Mouse (Mus musculus): ENCODE results near the gene Cnih2. TPM values are rescaled to one million over a fixed set of nuclear protein-coding genes. Genes with fewer than 3 reads are reported as not detected.
A peak's percentile ranks its signal among the peaks of the same experiment; 100 is the strongest.

The Cnih2 gene
- total RNA-seq, 2 experiments from 2014 or later, result 614 to 642 TPM

DNA sequence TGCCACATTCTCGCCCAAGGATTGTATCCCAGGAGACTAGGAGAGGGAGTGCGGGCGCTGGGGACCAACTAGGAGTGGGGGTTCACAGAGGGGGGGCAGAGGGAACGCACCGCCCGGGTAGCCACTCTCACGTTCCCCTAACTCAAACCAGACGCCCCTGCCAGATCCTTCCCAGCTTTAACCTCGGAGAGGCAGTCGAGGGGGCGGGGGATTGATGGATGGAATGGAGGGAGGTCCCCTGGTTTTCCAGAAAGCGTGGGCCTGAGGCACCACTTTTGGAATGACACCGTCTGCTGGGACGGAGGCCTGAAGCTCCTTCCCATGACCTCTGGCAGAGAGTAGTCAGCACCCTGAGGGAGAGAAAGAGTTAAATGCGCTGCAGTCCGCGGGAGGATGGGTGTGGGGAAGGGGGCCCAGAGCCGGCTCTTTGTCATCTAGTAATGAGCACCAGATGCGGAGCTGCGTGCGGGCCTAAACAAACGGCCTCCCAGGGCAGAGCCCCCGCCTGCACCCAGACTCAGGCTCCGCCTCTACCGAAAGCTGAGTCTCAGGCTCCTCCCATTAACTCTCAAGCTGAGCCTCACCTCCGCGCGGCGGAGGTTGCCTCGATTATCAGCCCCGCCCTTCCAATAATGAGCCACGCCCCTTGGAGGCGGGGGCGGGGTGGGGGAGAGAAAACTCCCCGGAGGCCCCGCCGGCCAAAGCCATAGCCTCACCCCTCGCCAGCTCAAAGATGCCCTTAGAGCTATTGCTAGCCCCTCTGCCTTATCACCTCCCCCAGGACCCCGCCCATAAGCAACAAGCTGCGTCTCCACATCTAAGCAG is 26.6 kb downstream of the Cnih2 start:
- H3K27ac ChIP-seq, result peak overlapping the region; percentile 57
- no peak for TF ChIP-seq CTCF (conservative IDR thresholded peaks at IDR 0.05)
- no peak for DNase-seq (ENCODE audit: low spot score in 2 of 2)

GRCm38 (mm10) chr19:5071077-5071476 is 27.2 kb downstream of the Cnih2 start:
- H3K4me3 ChIP-seq, result peak overlapping the region; percentile 55; the same call in 1 of the 2 replicates
- DNase-seq (ENCODE audit: low spot score in 2 of 2), result no peak

More for the DNA sequence above, 26.6 kb downstream of the Cnih2 start:
- H3K4me3 ChIP-seq, result peak overlapping the region; percentile 55

GRCm38 (mm10) chr19:5069978-5070377 is 28.3 kb downstream of the Cnih2 start:
- Histone ChIP-seq H3K27ac (no peak overlapping the region), H3K4me3 (no peak overlapping the region)
- no peak for DNase-seq (ENCODE audit: low spot score in 2 of 2)
- TF ChIP-seq CTCF (conservative IDR thresholded peaks at IDR 0.05), result no peak

More at GRCm38 (mm10) chr19:5071077-5071476, 27.2 kb downstream of the Cnih2 start:
- no peak overlapping the region; the same call in 1 of the 2 replicates for H3K27ac ChIP-seq
- no peak for TF ChIP-seq CTCF (conservative IDR thresholded peaks at IDR 0.05)

DNA sequence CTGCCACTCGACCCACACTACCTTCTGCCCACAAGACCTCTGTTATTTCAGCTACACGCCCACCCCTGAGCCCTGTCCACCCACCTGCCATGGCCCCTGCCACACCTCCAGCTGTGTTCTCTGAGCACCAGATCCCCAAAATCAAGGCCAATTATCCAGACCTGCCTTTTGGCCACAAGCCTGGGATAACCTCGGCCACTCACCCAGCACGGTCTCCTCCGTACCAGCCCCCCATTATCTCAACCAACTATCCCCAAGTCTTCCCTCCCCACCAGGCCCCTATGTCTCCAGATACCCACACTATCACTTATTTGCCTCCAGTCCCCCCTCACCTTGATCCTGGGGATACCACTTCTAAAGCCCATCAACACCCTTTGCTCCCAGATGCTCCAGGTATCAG is 28.8 kb downstream of the Cnih2 start:
- no peak for TF ChIP-seq CTCF (conservative IDR thresholded peaks at IDR 0.05)
- DNase-seq (ENCODE audit: low spot score in 2 of 2), result no peak
- H3K4me3 ChIP-seq, result no peak overlapping the region; the same call in 1 of the 2 replicates
- no peak overlapping the region for H3K27ac ChIP-seq

DNA sequence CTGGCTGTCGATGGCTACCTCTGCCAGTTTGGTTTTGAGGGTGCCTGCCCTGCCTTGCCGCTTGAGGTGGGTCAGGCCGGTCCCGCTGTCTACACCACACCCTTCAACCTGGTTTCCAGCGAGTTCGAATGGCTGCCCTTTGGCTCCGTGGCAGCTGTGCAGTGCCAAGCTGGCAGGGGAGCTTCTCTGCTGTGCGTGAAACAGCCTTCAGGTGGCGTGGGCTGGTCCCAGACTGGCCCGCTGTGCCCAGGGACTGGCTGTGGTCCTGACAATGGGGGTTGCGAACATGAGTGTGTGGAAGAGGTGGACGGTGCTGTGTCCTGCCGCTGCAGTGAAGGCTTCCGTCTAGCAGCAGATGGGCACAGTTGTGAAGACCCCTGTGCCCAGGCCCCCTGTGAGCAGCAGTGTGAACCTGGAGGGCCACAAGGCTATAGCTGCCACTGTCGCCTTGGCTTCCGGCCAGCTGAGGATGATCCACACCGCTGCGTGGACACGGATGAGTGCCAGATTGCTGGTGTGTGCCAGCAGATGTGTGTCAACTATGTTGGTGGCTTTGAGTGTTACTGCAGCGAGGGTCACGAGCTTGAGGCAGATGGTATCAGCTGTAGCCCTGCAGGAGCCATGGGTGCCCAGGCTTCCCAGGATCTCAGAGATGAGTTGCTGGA is 29.6 kb downstream of the Cnih2 start:
- Histone ChIP-seq H3K4me3 (peak overlapping the region; percentile 51), H3K27ac (peak overlapping the region; percentile 21; the same call in 1 of the 2 replicates)
- no peak for DNase-seq (ENCODE audit: low spot score in 2 of 2)
- peak; percentile 23 for TF ChIP-seq CTCF (conservative IDR thresholded peaks at IDR 0.05)

DNA sequence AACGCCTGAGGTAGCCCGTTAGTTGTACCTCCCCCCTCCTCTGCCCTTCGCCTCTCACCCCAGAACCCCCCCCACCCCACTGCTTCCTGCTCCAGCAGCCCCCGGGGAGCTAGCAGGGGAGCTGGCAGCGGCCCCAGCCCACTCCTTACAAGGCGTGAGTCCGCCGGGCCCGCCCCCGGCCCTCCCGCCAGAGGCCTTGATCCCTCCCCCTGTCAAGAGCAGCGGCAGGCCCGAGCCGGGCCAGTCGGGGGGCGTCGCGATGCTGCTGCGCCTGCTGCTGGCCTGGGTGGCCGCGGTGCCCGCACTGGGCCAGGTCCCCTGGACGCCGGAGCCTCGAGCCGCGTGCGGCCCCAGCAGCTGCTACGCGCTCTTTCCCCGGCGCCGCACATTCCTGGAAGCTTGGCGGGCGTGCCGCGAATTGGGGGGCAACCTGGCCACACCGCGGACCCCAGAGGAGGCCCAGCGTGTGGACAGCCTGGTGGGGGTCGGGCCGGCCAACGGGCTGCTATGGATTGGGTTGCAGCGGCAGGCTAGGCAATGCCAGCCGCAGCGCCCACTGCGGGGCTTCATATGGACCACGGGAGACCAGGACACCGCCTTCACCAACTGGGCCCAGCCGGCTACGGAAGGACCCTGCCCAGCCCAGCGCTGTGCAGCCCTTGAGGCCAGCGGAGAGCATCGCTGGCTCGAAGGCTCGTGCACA is 30.3 kb downstream of the Cnih2 start, which contains the start of gene Cd248:
Cd248 (plus strand) TSS at position 212 of the 703 bp plus-strand sequence.
- no peak for TF ChIP-seq CTCF (conservative IDR thresholded peaks at IDR 0.05)
- DNase-seq (ENCODE audit: low spot score in 2 of 2), result no peak
- H3K27ac ChIP-seq, result peak within 1 kb of the TSS; percentile 32; the same call in 1 of the 2 replicates
- peak within 1 kb of the TSS; percentile 51 for H3K4me3 ChIP-seq

GRCm38 (mm10) chr19:5067040-5067799 is 31.1 kb downstream of the Cnih2 start:
- Histone ChIP-seq H3K27ac (0 out of 2 replicates have a peak overlapping the region, but pooled peaks have one; percentile 32), H3K4me3 (peak overlapping the region; percentile 51; the same call in 1 of the 2 replicates)
- TF ChIP-seq CTCF (conservative IDR thresholded peaks at IDR 0.05), result no peak
- no peak for DNase-seq (ENCODE audit: low spot score in 2 of 2)

GRCm38 (mm10) chr19:5065104-5065503 is 33.2 kb downstream of the Cnih2 start:
- no peak overlapping the region for H3K27ac ChIP-seq
- TF ChIP-seq CTCF (conservative IDR thresholded peaks at IDR 0.05), result no peak
- DNase-seq (ENCODE audit: low spot score in 2 of 2), result no peak
- no peak overlapping the region for H3K4me3 ChIP-seq

DNA sequence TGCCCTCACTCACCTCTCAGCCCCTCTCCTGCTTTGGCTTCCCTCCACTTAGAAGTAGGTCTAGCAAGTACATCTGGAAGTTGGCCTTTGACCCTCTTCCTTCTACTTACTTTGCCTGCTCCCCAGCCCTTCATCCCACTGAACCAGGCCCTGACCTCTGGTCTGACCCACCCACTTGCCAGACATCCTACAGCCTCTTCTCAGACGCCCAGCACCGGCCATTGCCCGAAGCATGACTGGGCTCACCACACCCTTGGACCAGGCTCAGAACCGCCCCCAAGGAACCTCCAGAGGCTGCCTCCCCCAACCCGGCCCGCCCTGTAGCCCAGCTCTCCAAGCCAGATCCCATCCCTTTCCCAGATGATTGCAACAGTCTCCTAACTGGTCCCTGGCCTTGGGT is 35.9 kb downstream of the Cnih2 start:
- TF ChIP-seq CTCF (conservative IDR thresholded peaks at IDR 0.05), result no peak
- H3K4me3 ChIP-seq, result no peak overlapping the region
- H3K27ac ChIP-seq, result no peak overlapping the region
- no peak for DNase-seq (ENCODE audit: low spot score in 2 of 2)

DNA sequence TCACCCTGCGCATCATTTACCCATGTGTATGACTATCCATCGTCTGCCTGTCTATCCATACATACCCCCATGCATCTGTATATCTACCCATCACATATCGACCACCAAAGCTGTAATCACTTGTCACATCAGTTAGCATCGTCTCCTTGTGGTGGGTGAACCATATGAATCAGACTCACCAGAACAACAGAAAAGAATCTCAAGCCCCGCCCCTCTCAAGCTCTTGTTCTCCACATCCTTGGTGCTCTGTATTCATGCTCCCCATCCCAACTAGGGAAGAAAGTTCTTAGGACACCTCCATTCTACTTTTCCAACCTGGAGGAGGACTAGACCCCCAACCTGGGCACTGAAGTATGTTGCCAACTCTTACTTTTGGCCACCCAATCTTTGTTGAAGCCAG is 36.3 kb downstream of the Cnih2 start:
- DNase-seq (ENCODE audit: low spot score in 2 of 2), result no peak
- no peak overlapping the region for H3K27ac ChIP-seq
- H3K4me3 ChIP-seq, result no peak overlapping the region
- no peak for TF ChIP-seq CTCF (conservative IDR thresholded peaks at IDR 0.05)

GRCm38 (mm10) chr19:5060365-5061330 is 37.7 kb downstream of the Cnih2 start:
- no peak overlapping the region for H3K27ac ChIP-seq
- no peak for DNase-seq (ENCODE audit: low spot score in 2 of 2)

More at GRCm38 (mm10) chr19:5060365-5061330, 37.7 kb downstream of the Cnih2 start:
- no peak overlapping the region for H3K4me3 ChIP-seq
- no peak for TF ChIP-seq CTCF (conservative IDR thresholded peaks at IDR 0.05)
